Mouse (Mus musculus): ENCODE results near the gene Mrps30. TPM values are rescaled to one million over a fixed set of nuclear protein-coding genes. Genes with fewer than 3 reads are reported as not detected.
A peak's percentile ranks its signal among the peaks of the same experiment; 100 is the strongest.
"Not testable (repeated sequence)": the region's sequence is repeated elsewhere in the genome, so short reads cannot be mapped to it uniquely, and the experiment has no call there.

The Mrps30 gene
- total RNA-seq (2021), result 10 to 100 TPM; 29.9 to 30.0 TPM
- long read RNA-seq, experiment 1, transcript Mrps30-201 (5 exons, 3,319 nt), result major isoform, 136 of 136 reads
- long read RNA-seq, experiment 1, partial matches to known transcripts, result 0 of 136 reads
- long read RNA-seq, experiment 1, other reads (novel, unspliced or antisense), result 0 of 136 reads
- long read RNA-seq, experiment 2, transcript Mrps30-201 (5 exons, 3,319 nt), result major isoform, 160 of 164 reads
- long read RNA-seq, experiment 2, partial matches to known transcripts, result 1 of 164 reads
- long read RNA-seq, experiment 2, other reads (novel, unspliced or antisense), result 3 of 164 reads

GRCm38 (mm10) chr13:118386511-118387447 is at the start of gene Mrps30, which contains the start of gene B430218F22Rik:
Mrps30 (minus strand) TSS chr13:118387252.
B430218F22Rik (plus strand) TSS chr13:118386630.
- DNase-seq (ENCODE audit: low spot score in 2 of 2), result peak; percentile 84 to 90

- no peak for DNase-seq (ENCODE audit: low spot score in 2 of 2)
Observed at GRCm38 (mm10) chr13:118420847-118421246, 33.8 kb upstream of the Mrps30 start.

- DNase-seq (ENCODE audit: low spot score in 2 of 2), result no peak
Observed at GRCm38 (mm10) chr13:118420408-118420807, 33.4 kb upstream of the Mrps30 start.

- DNase-seq (ENCODE audit: low spot score in 2 of 2), result no peak
Observed at GRCm38 (mm10) chr13:118418163-118418562, 31.1 kb upstream of the Mrps30 start.

- DNase-seq (ENCODE audit: low spot score in 2 of 2), result no peak
Observed at GRCm38 (mm10) chr13:118411297-118411992, 24.4 kb upstream of the Mrps30 start.

GRCm38 (mm10) chr13:118403544-118403943 is 16.5 kb upstream of the Mrps30 start:
- no peak for DNase-seq (ENCODE audit: low spot score in 2 of 2)

- DNase-seq (ENCODE audit: low spot score in 2 of 2), result no peak
Observed at GRCm38 (mm10) chr13:118400340-118400739, 13.3 kb upstream of the Mrps30 start.

- DNase-seq (ENCODE audit: low spot score in 2 of 2), result no peak
Observed at GRCm38 (mm10) chr13:118395803-118396202, 8.8 kb upstream of the Mrps30 start.

- not testable (repeated sequence) for DNase-seq (ENCODE audit: low spot score in 2 of 2)
Observed at GRCm38 (mm10) chr13:118387448-118387801, 373 bp upstream of the Mrps30 start.

- DNase-seq (ENCODE audit: low spot score in 2 of 2), result no peak
Observed at GRCm38 (mm10) chr13:118380381-118380780, 6.7 kb downstream of the Mrps30 start.

- peak in 1 of 2 experiments; percentile 9 for DNase-seq (ENCODE audit: low spot score in 2 of 2)
Observed at GRCm38 (mm10) chr13:118379155-118379554, 7.9 kb downstream of the Mrps30 start.

GRCm38 (mm10) chr13:118372871-118373270 is 14.2 kb downstream of the Mrps30 start:
- no peak for DNase-seq (ENCODE audit: low spot score in 2 of 2)

GRCm38 (mm10) chr13:118365774-118366173 is 21.3 kb downstream of the Mrps30 start:
- no peak for DNase-seq (ENCODE audit: low spot score in 2 of 2)

GRCm38 (mm10) chr13:118363342-118363741 is 23.7 kb downstream of the Mrps30 start:
- no peak for DNase-seq (ENCODE audit: low spot score in 2 of 2)

- DNase-seq (ENCODE audit: low spot score in 2 of 2), result no peak
Observed at GRCm38 (mm10) chr13:118350870-118351269, 36.2 kb downstream of the Mrps30 start.

GRCm38 (mm10) chr13:118350257-118350656 is 36.8 kb downstream of the Mrps30 start:
- DNase-seq (ENCODE audit: low spot score in 2 of 2), result no peak

Other genes with a start within 250 kb of the Mrps30 start
- under 1 TPM; 0.20 TPM for gene B430218F22Rik, start 622 bp downstream of the Mrps30 start, total RNA-seq (2021)

All from adrenal gland, postnatal 4 days (tissue).